Mouse (Mus musculus) ES-Bruce4 (cell line): ENCODE measurements around the gene Meis2.

ENCODE experiments used
- CTCF ChIP-seq: IDR thresholded peaks from one replicate; pipeline ENCODE4 v1.8.1; 2011; ENCODE audit warnings: low read depth, low read length
- POLR2A ChIP-seq: IDR thresholded peaks from one replicate; pipeline ENCODE4 v1.8.1; 2011; ENCODE audit warnings: low read length; ENCODE audit not compliant: insufficient read depth

GRCm38 (mm10) chr2:116056826-116057225 is 8.8 kb downstream of the Meis2 start:
- TF ChIP-seq POLR2A (no peak), CTCF (no peak)
